Mouse (Mus musculus): ENCODE data around the gene Srpk2. TPM values are rescaled to one million over a fixed set of nuclear protein-coding genes. Genes with fewer than 3 reads are reported as not detected.

Srpk2 gene
- polyA plus RNA-seq, 1 experiment, result 0.02 TPM

GRCm38 (mm10) chr5:23675499-23676155 lies 8.8 kb downstream of the Srpk2 start:
- H3K4me3 ChIP-seq (replicated peaks), result peak overlapping the region; percentile 64
- H3K9me3 ChIP-seq (ENCODE audit: control insufficient read depth, low read length), result no peaks in the 10 kb centered on the region
- TF ChIP-seq TAL1 (IDR thresholded peaks at IDR 0.05; ENCODE audit: low read length) (no peak), GATA1 (IDR thresholded peaks at IDR 0.05; ENCODE audit: low read length) (no peak)
- H3K27me3 ChIP-seq (ENCODE audit: control insufficient read depth), result peaks cover 56% of the 10 kb centered on the region
- no peaks in the 10 kb centered on the region for H3K36me3 ChIP-seq (ENCODE audit: control insufficient read depth)
- peaks cover 13% of the 10 kb centered on the region for H3K4me1 ChIP-seq (ENCODE audit: control insufficient read depth)

- no peak for TF ChIP-seq GATA1 (IDR thresholded peaks at IDR 0.05; ENCODE audit: low read length)
- no peak for TF ChIP-seq TAL1 (IDR thresholded peaks at IDR 0.05; ENCODE audit: low read length)
- peaks cover 13% of the 10 kb centered on the region for H3K4me1 ChIP-seq (ENCODE audit: control insufficient read depth)
- no peaks in the 10 kb centered on the region for H3K9me3 ChIP-seq (ENCODE audit: control insufficient read depth, low read length)
- no peaks in the 10 kb centered on the region for H3K36me3 ChIP-seq (ENCODE audit: control insufficient read depth)
- peaks cover 56% of the 10 kb centered on the region for H3K27me3 ChIP-seq (ENCODE audit: control insufficient read depth)
- peak overlapping the region; percentile 64 for H3K4me3 ChIP-seq (replicated peaks)
Observed at GRCm38 (mm10) chr5:23674829-23675498, 9.5 kb downstream of the Srpk2 start.

- TF ChIP-seq GATA1 (IDR thresholded peaks at IDR 0.05; ENCODE audit: low read length) (no peak), TAL1 (IDR thresholded peaks at IDR 0.05; ENCODE audit: low read length) (no peak)
- H3K27me3 ChIP-seq (ENCODE audit: control insufficient read depth), result peaks cover 43% of the 10 kb centered on the region
- H3K9me3 ChIP-seq (ENCODE audit: control insufficient read depth, low read length), result no peaks in the 10 kb centered on the region
- H3K4me3 ChIP-seq (replicated peaks), result no peak overlapping the region
- peaks cover 13% of the 10 kb centered on the region for H3K4me1 ChIP-seq (ENCODE audit: control insufficient read depth)
- H3K36me3 ChIP-seq (ENCODE audit: control insufficient read depth), result no peaks in the 10 kb centered on the region
Observed at GRCm38 (mm10) chr5:23672136-23672535, 12.3 kb downstream of the Srpk2 start.

DNA sequence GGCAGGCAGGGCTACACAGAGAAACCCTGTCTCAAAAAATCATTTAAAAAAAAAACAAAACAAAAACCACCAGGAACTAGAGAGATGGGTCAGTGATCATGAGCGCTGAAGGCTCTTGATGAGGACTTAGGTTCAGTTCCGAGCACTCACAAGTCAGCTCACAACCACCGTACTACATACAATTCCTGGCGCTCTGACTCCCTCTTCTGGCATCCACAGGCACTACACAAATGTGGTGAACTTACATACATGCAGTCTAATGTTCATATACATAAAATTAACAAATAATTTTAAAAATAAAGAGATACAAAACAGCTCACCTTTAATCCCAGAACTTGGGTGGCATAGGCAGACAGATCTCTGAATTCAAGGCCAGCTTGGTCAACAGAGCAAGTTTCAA lies 13.5 kb downstream of the Srpk2 start:
- no peak overlapping the region for H3K4me3 ChIP-seq (replicated peaks)
- H3K36me3 ChIP-seq (ENCODE audit: control insufficient read depth), result no peaks in the 10 kb centered on the region
- peaks cover 31% of the 10 kb centered on the region for H3K27me3 ChIP-seq (ENCODE audit: control insufficient read depth)
- H3K4me1 ChIP-seq (ENCODE audit: control insufficient read depth), result peaks cover 9% of the 10 kb centered on the region
- TF ChIP-seq GATA1 (IDR thresholded peaks at IDR 0.05; ENCODE audit: low read length) (no peak), TAL1 (IDR thresholded peaks at IDR 0.05; ENCODE audit: low read length) (no peak)
- H3K9me3 ChIP-seq (ENCODE audit: control insufficient read depth, low read length), result no peaks in the 10 kb centered on the region

DNA sequence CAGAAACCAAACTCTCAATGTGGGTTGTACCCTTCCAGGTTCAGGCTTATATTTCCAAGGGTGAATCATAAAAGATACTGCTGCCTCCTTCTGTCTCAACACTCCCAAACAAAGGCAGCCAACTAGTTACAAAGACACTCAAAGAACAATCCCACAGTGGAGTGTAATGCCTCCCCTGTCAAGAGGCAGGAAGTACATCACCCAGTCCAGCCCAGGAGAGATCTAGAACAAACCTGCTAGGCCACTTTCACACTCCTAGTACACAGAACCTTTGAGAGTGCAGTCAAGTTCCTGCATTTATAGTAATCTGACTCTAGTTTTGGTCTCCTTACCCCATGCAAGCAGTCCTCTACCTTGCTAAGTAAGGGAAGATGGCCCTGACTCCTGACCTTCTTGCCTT lies 18.5 kb downstream of the Srpk2 start:
- Histone ChIP-seq H3K4me1 (ENCODE audit: control insufficient read depth) (no peaks in the 10 kb centered on the region), H3K27me3 (ENCODE audit: control insufficient read depth) (no peaks in the 10 kb centered on the region), H3K36me3 (ENCODE audit: control insufficient read depth) (no peaks in the 10 kb centered on the region), H3K9me3 (ENCODE audit: control insufficient read depth, low read length) (no peaks in the 10 kb centered on the region), H3K4me3 (replicated peaks) (no peak overlapping the region)
- no peak for TF ChIP-seq TAL1 (IDR thresholded peaks at IDR 0.05; ENCODE audit: low read length)

DNA sequence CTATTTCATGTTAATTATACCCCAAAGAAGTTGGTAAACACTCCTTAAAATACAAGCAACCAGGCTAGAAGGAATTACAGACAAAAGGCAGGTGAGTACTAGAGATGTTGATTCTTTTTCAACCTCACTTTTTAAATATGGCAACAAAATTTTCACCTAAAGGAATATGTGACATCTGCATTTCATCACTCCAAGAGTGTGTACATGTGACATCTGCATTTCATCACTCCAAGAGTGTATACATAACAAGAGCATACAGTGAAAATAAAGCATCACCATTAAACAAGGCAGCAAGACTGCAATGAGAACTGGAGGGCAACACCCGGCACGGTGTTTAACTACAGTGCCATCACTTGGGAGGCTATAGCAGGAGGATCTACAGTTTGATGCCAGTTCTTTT lies 23.2 kb downstream of the Srpk2 start:
- H3K27me3 ChIP-seq (ENCODE audit: control insufficient read depth), result no peaks in the 10 kb centered on the region
- no peaks in the 10 kb centered on the region for H3K4me1 ChIP-seq (ENCODE audit: control insufficient read depth)
- H3K4me3 ChIP-seq (replicated peaks), result no peak overlapping the region
- TF ChIP-seq GATA1 (IDR thresholded peaks at IDR 0.05; ENCODE audit: low read length) (no peak), TAL1 (IDR thresholded peaks at IDR 0.05; ENCODE audit: low read length) (no peak)
- no peaks in the 10 kb centered on the region for H3K9me3 ChIP-seq (ENCODE audit: control insufficient read depth, low read length)
- H3K36me3 ChIP-seq (ENCODE audit: control insufficient read depth), result no peaks in the 10 kb centered on the region

DNA sequence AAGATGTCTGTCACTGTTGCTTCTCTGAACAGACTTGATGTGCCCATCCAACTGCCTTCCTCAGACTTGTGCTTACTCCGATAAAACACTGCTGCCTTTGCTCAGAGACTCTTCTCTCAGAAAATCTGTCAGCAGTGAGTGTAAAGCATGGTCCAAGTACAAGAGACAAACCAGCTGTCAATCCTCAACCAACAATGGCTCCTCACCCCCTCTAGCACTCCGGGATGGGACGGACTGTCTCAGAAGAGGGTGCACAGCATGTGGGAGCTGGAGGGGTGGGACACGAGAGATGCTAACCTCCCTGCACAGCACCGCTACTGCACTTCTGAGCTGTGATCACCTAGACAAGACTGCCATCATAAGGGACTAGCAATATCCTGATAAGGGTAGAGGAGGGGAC lies 26.4 kb downstream of the Srpk2 start:
- Histone ChIP-seq H3K9me3 (ENCODE audit: control insufficient read depth, low read length) (no peaks in the 10 kb centered on the region), H3K4me1 (ENCODE audit: control insufficient read depth) (no peaks in the 10 kb centered on the region), H3K27me3 (ENCODE audit: control insufficient read depth) (no peaks in the 10 kb centered on the region), H3K4me3 (replicated peaks) (no peak overlapping the region), H3K36me3 (ENCODE audit: control insufficient read depth) (no peaks in the 10 kb centered on the region)
- no peak for TF ChIP-seq TAL1 (IDR thresholded peaks at IDR 0.05; ENCODE audit: low read length)
- TF ChIP-seq GATA1 (IDR thresholded peaks at IDR 0.05; ENCODE audit: low read length), result no peak

DNA sequence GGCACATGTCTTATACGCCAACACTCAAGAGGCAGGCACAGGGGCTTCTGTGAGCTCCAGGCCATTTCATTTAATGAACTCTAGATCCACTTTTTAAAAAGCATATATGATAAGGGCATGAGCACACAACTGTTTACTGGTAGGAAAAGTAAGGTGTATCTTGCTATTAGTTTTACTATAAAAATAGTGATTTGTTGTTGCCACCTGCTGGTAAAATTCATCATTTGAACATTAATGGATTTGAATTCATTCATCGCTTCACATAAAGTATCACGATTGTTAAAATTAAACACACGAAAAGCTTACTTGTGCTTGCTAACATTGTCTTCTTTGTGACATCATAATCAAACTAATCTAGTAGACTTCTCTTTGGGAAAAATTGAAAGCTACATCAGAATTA lies 27.8 kb downstream of the Srpk2 start:
- H3K36me3 ChIP-seq (ENCODE audit: control insufficient read depth), result no peaks in the 10 kb centered on the region
- TF ChIP-seq TAL1 (IDR thresholded peaks at IDR 0.05; ENCODE audit: low read length) (no peak), GATA1 (IDR thresholded peaks at IDR 0.05; ENCODE audit: low read length) (no peak)
- no peaks in the 10 kb centered on the region for H3K9me3 ChIP-seq (ENCODE audit: control insufficient read depth, low read length)
- no peaks in the 10 kb centered on the region for H3K27me3 ChIP-seq (ENCODE audit: control insufficient read depth)
- H3K4me3 ChIP-seq (replicated peaks), result no peak overlapping the region
- no peaks in the 10 kb centered on the region for H3K4me1 ChIP-seq (ENCODE audit: control insufficient read depth)

- no peak overlapping the region for H3K4me3 ChIP-seq (replicated peaks)
- no peaks in the 10 kb centered on the region for H3K9me3 ChIP-seq (ENCODE audit: control insufficient read depth, low read length)
- H3K36me3 ChIP-seq (ENCODE audit: control insufficient read depth), result no peaks in the 10 kb centered on the region
- H3K27me3 ChIP-seq (ENCODE audit: control insufficient read depth), result no peaks in the 10 kb centered on the region
- H3K4me1 ChIP-seq (ENCODE audit: control insufficient read depth), result no peaks in the 10 kb centered on the region
- TF ChIP-seq GATA1 (IDR thresholded peaks at IDR 0.05; ENCODE audit: low read length) (no peak), TAL1 (IDR thresholded peaks at IDR 0.05; ENCODE audit: low read length) (no peak)
Observed at GRCm38 (mm10) chr5:23655030-23655429, 29.4 kb downstream of the Srpk2 start.
